Mouse (Mus musculus): Measurements from ENCODE around the gene Milr1.

GRCm38 (mm10) chr11:106723611-106724125, 27.4 kb upstream of the Milr1 start:
- no peak for TF ChIP-seq CTCF (IDR thresholded peaks at IDR 0.05; ENCODE audit: low read depth)
- no peak for TF ChIP-seq EP300 (IDR thresholded peaks at IDR 0.05; ENCODE audit: low read depth)
